ENCODE assay signal across 19 mouse cellular contexts in genomic region chr12:80794522-80794921, GRCm38 (mm10). TPM values are rescaled to one million over a fixed set of nuclear protein-coding genes. Genes with fewer than 3 reads are reported as not detected.
"Had no signal": no experiment of that assay in that cellular context is flagged by ENCODE, and none has a peak within 500 bp of the region (broad histone marks: within the 10 kb centered on the region; RNA-seq: fewer than 3 reads in every experiment).

No protein-coding gene starts in this region.

- H3K4me3 ChIP-seq: limb, embryonic 10.5 days; limb, embryonic 13.5 days; liver, embryonic 13.5 days; midbrain, embryonic 12.5 days had no signal

- H3K4me2 ChIP-seq: limb, embryonic 13.5 days; lung, embryonic 14.5 days; midbrain, embryonic 12.5 days had no signal

- H3K36me3 ChIP-seq: limb, embryonic 13.5 days; midbrain, embryonic 12.5 days had no signal

- DNase-seq: kidney, adult 18-20 months; kidney, postnatal 14 days; kidney, postnatal 4 days; layer of hippocampus, postnatal 36 days; liver; liver, embryonic 13.5 days; lung, embryonic 14.5 days had no signal

- H3K27me3 ChIP-seq: limb, embryonic 13.5 days; liver, embryonic 13.5 days; midbrain, embryonic 12.5 days had no signal

- H3K9ac ChIP-seq: limb, embryonic 13.5 days; liver, embryonic 13.5 days; lung, embryonic 14.5 days; midbrain, embryonic 12.5 days had no signal

- H3K27ac ChIP-seq: limb, embryonic 10.5 days; limb, embryonic 13.5 days; macrophage; midbrain, embryonic 12.5 days; stomach, postnatal 0 days had no signal

- H3K9me3 ChIP-seq: limb, embryonic 10.5 days; limb, embryonic 13.5 days; liver, embryonic 13.5 days; midbrain, embryonic 12.5 days had no signal

- ATAC-seq: intestine, embryonic 16.5 days; lung, postnatal 0 days; midbrain, embryonic 16.5 days had no signal

RNA-seq across cellular contexts. Expression of gene Ccdc177, which starts 34.0 kb away (rescaled TPM):
- total RNA-seq: megakaryocyte, adult 5-6 weeks; monocyte, adult 5-6 weeks had no signal
- polyA plus RNA-seq: liver, embryonic 13.5 days; liver, embryonic 16.5 days; macrophage; thymus, adult 2 months had no signal
